Mouse (Mus musculus): ENCODE results near the gene Snrpd3. TPM values are rescaled to one million over a fixed set of nuclear protein-coding genes. Genes with fewer than 3 reads are reported as not detected.
A peak's percentile ranks its signal among the peaks of the same experiment; 100 is the strongest.
"Not testable (repeated sequence)": the region's sequence is repeated elsewhere in the genome, so short reads cannot be mapped to it uniquely, and the experiment has no call there.

The Snrpd3 gene
- total RNA-seq (2022), result 10 to 100 TPM; 67.9 to 78.5 (median 70.7) TPM

DNA sequence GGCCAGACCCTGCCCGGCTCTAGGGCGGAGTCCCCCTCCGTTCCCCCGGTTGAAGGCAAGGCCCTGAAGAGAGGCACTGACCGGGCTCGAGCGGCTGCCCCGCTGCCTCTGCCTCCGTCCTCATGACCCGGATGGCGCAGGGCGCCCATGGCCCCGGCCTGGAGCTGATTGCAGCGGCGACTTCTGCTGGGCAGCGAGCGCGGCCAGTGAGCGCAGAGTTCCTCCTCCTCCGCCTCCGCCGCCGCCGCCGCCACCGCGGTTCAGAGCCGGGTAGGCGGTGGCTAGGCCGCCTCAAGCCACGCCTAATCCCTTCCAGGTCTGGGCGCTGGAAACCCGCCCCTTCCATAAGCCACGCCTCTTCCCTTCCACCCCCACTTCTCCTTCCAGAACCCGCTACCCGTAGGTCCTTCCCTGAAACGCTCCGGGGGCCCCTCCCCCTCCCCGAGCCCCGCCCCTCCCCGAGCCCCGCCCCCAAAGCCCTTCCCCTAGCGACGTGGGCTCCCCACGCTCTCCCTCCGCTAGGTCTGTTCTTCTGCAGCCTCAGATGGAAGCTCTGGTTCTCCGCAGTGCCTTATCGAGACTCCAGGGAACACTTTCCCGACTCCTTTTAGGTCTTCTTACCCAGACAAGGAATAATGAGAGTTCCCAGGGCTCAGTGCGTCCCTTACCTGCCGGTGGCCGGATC, at the start of gene Snrpd3:
TSS of gene Snrpd3 (plus strand) at position 479 of the 685 bp plus-strand sequence.
- peak; percentile 87 to 92 for DNase-seq (ENCODE audit: low spot score in 2 of 2)

DNA sequence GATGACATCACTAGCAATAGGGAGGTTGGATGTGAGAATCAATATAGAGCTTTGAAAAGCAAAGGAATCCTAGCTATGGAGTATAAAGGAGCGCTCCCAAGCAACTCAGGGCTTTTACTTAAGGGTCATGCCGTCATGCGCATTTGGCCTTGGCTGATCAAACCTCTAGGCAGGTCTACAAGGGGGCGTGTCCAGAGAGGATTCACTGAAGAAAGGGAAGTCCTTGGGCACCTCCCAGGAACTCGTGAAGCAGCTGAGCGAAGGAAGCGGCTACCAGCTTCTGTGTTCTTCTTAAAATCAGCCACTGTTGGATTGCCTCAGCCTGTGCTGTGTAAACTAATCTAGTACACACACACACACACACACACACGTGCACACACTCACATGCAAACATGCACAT, 43.9 kb upstream of the Snrpd3 start:
- no peak for DNase-seq (ENCODE audit: low spot score in 2 of 2)

DNA sequence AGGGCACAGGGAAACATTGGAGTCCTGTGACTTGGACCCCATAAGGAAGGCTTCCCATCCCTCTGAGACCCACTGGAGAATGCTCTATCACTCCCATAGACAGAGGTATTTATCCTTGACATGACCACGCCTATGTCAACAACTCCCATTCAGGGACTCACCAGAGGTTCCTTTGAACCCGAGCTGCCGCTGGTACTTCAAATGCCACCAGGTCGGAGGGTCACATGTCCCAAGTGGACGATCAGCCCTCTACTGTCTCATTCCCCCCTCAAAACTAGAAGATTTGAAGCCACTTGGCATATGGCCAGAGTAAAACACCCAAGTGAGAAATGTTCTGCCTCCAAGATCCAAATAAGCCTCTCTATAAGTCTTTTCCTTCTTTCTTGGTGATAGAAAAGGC, 42.8 kb upstream of the Snrpd3 start:
- DNase-seq (ENCODE audit: low spot score in 2 of 2), result no peak

DNA sequence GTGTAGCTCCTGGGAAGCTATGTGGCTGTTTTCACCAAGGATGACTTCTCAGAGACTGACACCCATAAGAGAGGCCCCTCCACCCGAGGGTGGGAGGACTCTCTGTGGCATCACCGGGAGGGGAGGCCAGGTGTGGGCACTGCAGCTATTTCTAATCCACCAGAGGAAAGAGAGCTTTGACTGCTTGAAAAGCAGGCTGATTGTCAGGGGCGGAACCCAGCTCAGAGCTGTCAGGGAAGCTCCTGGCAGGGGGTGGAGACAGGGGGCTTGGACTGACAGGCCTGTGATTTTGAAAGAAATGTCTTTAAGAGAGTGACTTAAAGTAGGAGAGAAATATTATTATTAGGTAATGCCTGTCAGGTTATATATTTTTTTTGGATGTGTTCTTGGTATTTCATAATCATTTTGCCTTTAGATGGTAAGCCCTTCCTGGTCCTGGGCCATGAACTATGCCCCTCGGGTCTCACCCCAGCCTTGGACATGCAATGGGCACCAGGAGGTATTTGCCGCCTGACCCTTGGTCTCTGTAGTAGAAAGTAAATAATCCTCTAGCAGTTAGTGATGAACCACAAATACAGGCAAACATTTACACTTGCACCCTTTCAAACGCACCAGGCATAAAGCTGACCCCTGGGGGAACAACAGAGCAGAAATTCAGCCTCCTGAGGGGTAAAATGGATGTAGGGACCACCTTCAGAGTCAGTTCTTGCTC, 42.1 kb upstream of the Snrpd3 start:
- DNase-seq (ENCODE audit: low spot score in 2 of 2), result not testable (repeated sequence)

DNA sequence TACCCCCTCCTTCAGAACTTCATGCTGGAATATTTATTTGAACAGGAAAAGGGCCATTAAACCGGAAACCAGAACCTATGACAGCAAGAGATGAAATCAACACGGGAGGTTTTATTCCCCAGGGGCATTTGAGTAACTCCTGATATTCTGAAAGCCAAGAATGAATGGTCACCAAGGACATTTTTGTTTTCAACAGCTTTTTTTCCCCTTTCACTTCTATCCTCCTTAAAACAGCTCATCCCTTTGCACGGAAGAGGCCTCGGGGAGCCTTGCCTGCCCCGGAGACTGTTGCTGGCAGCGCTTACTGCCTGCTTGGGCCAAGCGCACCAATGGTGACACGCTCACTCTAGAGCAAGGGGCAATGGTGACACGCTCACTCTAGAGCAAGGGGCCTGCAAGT, 40.3 kb upstream of the Snrpd3 start:
- peak in 1 of 2 experiments; percentile 50 for DNase-seq (ENCODE audit: low spot score in 2 of 2)

DNA sequence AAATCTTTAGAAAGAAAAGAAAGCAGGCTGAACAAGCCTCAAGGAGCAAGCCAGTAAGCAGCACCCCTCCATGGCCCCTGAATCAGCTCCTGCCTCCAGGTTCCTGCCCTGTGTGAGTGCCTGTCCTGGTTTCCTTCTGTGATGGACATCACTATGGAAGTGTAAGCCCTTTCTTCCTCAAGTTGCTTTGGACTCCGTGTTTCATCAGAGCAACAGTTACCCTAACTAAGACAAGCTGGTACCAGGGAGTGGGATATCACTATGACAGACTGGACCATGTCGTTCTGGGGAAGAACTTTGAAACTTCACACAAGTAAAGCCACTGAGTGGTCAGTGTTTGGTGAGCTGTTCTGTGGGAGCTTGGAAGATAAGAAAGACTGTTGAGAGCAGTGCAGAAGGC, 37.4 kb upstream of the Snrpd3 start:
- no peak for DNase-seq (ENCODE audit: low spot score in 2 of 2)

DNA sequence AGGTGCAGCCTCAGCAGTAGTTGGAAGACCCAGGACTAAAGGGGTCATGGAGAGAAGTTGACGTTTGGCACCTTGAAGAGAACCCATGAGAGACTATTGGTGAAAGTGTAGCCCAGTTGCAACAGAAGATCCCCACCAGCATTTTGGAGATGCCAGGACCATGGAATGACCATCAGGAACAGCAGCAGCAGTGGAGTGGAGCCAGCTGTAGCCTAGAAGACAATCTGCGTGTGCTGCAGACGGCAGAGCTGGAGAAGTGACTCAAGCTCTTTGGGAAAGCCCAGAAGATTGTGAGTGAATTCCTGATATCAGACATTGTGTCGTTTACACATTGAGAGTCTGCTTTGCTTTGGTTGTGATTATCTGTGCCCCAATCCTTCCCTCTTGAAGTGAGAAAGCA, 35.6 kb upstream of the Snrpd3 start:
- no peak for DNase-seq (ENCODE audit: low spot score in 2 of 2)

DNA sequence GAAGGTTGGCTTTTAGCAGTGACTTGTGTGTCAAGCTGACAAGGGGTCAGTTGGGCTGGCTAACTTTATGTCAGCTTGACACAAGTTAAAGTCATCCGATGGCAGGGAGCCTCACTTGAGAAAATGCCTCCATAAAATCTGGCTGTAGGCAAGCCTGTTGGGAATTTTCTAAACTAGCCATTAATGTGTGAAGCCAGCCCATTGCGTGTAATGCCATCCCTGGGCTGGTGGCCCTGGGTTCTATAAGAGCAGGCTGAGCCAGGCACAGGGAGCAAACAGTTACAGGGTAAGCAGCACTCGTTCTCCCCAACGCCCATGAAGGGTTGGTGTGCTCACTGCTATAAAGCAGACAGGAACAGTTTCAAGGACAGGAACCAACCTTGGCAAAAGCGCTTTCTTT, 35.1 kb upstream of the Snrpd3 start:
- no peak for DNase-seq (ENCODE audit: low spot score in 2 of 2)

DNA sequence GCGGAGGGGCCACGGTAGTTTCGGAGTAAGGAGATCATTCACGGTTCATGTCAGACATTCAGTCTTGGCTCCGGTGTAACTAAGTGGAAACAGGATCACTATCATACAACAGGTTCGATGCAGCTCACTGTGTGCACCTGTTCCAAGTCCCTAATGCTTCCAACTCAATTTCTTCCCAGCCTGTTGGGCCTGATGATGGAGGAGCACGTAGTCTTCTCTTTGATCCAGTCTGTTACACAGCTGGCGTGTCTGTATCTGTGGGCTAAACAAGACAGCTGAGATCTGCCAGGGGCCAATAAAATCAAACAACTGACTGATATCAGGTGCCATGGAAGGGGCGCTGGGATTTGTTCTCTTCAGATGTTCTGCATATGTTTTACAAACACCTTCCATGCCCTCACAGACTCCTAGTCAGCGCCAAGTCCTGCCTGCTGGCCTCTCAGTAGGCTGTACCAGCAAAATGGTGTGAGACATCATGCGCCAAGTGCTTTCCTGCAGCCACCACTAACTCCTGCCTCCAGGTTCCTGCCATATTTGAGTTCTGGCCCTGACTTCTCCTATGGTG, 34.4 kb upstream of the Snrpd3 start:
- no peak for DNase-seq (ENCODE audit: low spot score in 2 of 2)

DNA sequence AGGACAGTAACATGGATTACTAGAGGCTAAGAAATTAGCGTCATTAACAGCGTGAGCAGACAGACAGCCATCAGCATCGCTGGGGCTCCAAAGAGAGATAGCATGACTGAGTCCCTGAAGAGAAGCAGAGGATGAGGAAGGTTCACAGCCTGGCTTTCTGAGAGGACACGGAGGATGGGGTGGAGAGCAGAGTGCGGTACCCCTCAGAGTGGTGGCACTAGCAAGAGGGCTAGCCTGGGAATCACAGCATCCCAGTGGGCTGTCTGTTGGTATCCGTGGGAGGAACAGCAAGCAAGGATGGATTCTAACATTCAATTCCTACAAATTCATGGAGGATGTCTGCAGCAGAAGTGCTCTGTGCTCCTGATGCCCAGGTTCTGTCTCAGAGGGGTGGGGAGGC, 33.3 kb upstream of the Snrpd3 start:
- DNase-seq (ENCODE audit: low spot score in 2 of 2), result no peak

DNA sequence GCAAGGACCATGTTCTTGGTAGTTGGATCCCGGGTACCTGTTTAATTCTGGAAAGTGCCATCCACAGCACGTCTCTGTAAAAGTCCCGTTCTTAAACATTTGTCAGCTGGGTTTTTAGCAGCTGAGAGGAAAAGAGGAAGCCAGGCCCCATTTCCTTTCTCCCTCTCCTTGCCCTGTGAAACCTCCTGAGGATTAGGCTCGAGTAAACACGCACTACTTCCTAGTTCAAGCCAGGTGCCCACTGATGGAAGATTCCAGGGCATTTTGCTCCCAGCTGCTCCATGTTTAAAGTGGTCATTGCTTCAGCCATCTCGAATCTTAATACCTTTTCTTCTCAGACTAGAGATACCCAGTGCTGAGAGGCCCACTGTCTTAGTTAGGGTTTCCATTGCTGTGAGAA, 32.6 kb upstream of the Snrpd3 start:
- no peak for DNase-seq (ENCODE audit: low spot score in 2 of 2)

DNA sequence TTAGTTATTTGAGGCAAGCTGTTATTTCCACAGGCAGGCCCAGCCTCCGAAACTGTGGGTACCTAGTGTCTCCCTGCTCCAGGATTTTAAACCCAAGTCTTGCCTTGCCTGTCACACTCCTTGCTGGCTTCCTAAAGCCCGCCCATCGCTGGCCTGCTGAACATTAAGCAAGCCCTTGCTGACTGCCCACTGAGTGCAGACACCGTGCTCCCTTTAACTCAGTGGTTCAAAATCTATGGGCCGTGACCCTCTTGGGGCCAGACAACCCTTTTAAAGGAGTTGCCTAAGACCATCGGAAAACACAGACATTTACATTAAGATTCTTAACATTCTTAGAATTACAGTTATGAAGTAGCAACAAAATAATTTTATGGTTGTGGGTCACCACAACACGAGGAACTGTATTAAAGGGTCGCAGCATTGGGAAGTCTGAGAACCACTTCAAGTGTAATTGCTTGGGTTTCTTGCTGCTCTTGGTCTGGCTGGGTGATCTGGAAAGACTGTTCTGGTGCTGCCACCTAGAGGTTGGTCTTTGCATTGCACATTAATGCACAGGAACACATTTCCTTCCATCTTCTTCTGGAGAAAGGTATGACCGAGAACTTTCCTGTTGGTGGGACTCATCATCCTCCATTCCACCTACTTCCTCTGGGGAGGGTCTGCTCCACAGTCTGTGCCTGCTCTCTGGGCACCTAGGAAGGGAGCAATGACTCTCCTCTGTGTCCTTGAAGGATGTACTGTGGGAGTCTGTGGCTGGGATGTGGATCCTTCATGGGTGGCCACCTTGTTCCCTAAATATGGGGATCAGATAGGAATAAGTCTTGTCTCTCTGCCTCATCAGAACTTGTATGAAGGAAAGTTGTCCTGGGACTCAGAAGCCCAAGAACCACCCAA, 31.0 kb upstream of the Snrpd3 start:
- DNase-seq (ENCODE audit: low spot score in 2 of 2), result peak; percentile 54 to 57

DNA sequence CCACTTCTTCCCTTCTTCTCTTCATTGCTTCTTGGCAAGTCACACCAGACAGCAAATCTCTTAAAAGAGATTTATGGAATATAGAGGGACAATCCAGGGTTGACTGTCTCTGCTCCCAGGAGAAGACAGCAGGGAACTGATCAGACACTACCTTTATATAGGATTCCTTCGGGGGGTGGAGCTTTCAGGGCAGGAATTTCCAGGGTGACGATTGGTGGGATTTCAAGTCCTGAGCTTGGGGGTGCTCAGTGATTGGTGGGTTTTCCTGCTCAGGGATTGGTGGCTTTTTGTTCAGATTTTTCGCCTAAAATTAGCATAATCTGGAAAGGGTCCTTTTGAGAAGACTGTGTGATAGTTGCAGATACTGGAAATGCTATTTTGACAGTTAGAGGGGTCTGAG, 30.2 kb upstream of the Snrpd3 start:
- no peak for DNase-seq (ENCODE audit: low spot score in 2 of 2)

DNA sequence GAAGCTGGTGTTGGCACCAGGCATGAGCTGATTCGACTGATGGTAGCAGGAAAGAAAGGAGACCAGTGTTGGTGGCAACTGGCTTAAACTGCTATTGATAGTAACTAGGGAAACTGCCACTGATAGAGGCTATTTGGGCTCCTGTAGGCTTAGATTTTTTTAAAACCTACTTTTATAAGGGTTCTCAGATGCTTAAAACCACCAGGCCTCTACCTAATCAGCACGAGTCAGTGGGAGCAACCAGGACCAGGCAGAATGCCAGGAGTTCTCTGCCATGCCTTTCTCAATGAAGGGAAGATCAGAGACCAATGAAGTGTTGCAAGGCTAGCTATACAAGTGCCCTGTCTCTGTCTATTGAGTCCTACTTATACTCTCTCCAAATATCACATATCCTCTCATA, 27.8 kb upstream of the Snrpd3 start:
- no peak for DNase-seq (ENCODE audit: low spot score in 2 of 2)

DNA sequence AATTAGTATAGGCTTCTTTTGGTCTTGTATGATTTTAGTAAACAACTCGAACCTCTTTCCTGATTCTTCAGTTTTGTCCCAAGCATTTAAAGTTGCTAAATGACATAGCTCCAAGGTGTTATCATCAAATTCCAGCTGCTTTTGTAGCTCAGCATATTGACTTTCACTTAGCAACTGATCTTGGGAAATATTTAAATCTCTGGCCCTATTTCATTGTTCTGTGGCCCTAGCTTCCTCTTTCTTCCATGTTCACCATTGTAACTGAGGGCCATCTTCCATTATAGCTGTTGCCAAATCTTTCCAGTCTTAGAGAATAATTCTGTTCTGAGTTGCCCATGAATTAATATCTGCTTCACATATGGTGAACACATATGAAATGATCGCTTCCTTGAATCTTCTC, 26.6 kb upstream of the Snrpd3 start:
- no peak for DNase-seq (ENCODE audit: low spot score in 2 of 2)

DNA sequence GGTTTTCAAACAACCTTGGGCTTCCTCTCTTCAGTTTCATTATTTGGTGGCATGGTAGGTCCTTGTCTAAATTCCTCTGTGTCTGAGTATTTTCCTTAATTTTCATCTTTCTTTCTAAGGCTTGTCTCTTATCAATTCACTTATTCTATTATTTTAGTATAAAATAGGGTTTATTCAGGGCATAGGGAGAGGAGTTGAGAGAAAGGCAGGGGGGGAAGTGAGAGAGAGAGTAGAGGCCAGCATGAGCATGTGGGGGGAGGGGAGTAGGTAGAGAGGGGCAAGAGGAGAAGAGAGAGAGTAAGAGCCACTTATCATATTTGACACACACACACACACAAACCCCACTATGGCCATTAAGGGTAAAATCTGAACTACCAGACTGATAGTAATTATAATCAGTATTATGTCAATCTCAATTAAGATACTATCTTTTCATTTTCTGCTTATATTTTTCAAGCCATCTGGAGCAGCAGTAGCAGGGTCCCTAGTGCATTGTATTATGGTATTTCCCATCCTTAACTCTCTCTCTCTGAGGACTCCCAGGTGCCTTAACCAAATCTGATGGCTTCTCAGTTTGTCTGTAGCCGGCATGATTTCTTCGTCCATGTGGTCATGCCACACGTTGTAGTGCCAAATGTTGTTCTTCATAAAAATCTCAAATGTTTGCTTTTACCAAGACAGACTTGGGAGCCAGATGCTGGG, 26.0 kb upstream of the Snrpd3 start:
- no peak for DNase-seq (ENCODE audit: low spot score in 2 of 2)

DNA sequence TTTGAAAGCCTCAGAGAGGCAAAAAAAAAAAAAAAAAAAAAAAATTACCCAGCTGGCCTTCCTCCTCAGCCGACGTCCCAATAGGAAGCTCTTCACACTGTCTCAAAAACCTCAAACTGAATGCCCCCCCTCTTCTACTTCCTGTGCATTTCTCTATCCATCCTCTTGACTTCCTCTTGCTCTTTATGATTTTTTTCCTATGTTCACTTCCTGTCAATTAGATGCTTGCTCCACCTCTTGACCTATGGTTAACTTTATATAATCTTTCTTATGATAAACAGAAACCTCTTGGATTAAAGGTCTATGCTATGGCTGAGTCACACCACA, 25.5 kb upstream of the Snrpd3 start:
- no peak for DNase-seq (ENCODE audit: low spot score in 2 of 2)

DNA sequence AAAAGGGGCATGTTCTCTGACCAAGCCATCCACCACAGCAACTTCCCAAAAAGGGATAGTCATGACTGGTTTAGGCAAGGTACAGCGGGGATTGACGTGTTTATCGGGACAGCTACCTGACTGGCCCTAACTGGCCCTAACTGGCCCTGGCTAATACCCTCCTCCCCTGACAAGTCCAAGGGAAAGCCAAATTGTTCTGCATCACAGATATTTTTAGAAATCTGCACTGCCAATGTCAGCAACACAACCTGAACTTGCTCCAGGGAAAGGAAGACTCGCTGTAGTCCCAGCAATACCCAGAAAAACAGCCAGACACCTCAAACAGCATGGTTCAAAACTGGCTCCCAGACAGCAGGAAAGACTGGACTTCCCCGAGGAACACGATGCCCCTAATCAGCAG, 22.0 kb upstream of the Snrpd3 start:
- peak in 1 of 2 experiments; percentile 48 for DNase-seq (ENCODE audit: low spot score in 2 of 2)

DNA sequence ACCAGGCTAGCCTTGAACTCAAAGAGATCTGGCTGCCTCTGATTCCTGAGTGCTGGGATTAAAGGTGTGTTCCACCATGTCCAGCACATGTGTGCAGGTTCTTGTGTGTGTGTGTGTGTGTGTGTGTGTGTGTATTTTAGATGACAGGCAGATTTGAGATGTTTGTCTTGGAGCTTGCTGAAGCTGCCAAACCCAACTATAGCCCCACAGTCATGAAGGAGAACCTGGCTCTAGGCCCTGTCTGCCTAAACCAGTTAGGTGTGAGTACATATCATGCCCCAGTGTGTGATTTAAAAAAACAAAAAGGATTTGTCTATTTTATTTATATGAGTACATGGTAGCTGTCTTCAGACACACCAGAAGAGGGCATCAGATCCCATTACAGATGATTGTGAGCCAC, 21.4 kb upstream of the Snrpd3 start:
- no peak for DNase-seq (ENCODE audit: low spot score in 2 of 2)

DNA sequence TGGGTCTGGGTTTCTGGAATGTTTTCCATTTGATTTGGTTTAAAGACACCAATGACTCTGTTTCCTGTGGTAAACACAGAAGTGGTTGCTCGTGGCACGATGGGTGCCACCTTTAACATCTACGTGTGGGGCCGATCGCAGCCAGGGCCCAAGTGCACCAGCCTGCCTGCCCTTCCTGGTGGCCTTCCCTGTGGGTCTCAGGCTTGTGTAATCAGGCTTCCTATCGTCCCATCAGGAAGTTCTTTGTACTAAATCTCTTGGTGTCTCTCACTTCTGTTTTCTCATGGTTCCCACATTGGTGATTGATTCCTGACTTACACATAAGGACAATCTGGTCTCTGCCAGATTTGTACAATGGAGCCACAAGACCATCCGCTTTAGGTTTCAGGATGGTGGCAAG, 18.1 kb upstream of the Snrpd3 start:
- not testable (repeated sequence) for DNase-seq (ENCODE audit: low spot score in 2 of 2)

DNA sequence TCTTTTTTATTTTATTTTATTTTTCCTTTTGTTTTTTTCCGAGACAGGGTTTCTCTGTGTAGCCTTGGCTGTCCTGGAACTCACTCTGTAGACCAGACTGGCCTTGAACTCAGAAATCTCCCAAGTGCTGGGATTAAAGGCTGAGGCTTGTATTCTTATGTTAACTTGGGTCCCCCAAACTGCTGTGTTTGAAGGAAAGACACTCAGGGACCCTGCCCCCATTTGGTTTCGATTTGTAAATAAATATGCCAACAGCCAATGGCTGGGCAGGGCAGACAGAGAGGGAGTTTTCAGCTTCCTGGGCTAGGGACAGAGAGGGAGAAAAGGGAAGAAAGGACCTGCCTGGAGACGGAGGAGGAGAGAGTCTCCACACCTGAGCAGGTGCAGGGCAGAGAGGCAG, 17.6 kb upstream of the Snrpd3 start:
- no peak for DNase-seq (ENCODE audit: low spot score in 2 of 2)

Data from gastrocnemius, adult 8-10 months (tissue).